Mouse (Mus musculus): ENCODE results near the gene Olfr316.

The Olfr316 gene

GRCm38 (mm10) chr11:58804393-58804792 is 51.9 kb downstream of the Olfr316 start:
- no peak for DNase-seq (ENCODE audit: low spot score)
